Mouse (Mus musculus): ENCODE results near the gene Tecta. TPM values are rescaled to one million over a fixed set of nuclear protein-coding genes. Genes with fewer than 3 reads are reported as not detected.
A peak's percentile ranks its signal among the peaks of the same experiment; 100 is the strongest.

Tecta gene
- total RNA-seq, 2 experiments from 2014 or later, result 0.09 to 0.21 TPM

GRCm38 (mm10) chr9:42326688-42327440, 72.9 kb downstream of the Tecta start:
- intact Hi-C loops (cut with DNase I), result loop anchor here (2.0 to 10.0 kb wide), 5 partner anchors 60 to 808 kb away; partner anchors contain the start of gene Grik4
- DNase-seq (ENCODE audit: low spot score in 2 of 2), result peak; percentile 55 to 75

- intact Hi-C loops (cut with DNase I), result loop anchor here (5.0 to 10.0 kb wide), 4 partner anchors 62 to 810 kb away; no protein-coding TSS in a partner anchor
- DNase-seq (ENCODE audit: low spot score in 2 of 2), result peak in 1 of 2 experiments; percentile 75
Observed at GRCm38 (mm10) chr9:42324640-42325394, 74.9 kb downstream of the Tecta start.

- peak; percentile 42 to 81 for DNase-seq (ENCODE audit: low spot score in 2 of 2)
- intact Hi-C loops (cut with DNase I), result loop anchor here (5.0 to 10.0 kb wide), 3 partner anchors 119 to 812 kb away; no protein-coding TSS in a partner anchor
Observed at GRCm38 (mm10) chr9:42323238-42323637, 76.5 kb downstream of the Tecta start.

- intact Hi-C loops (cut with DNase I), result loop anchor here (5.0 to 10.0 kb wide), 3 partner anchors 121 to 813 kb away; no protein-coding TSS in a partner anchor
Observed at GRCm38 (mm10) chr9:42321442-42321841, 78.3 kb downstream of the Tecta start.

GRCm38 (mm10) chr9:42320616-42321015, 79.1 kb downstream of the Tecta start:
- intact Hi-C loops (cut with DNase I), result loop anchor here (5.0 to 10.0 kb wide), 3 partner anchors 122 to 814 kb away; no protein-coding TSS in a partner anchor
- no peak for DNase-seq (ENCODE audit: low spot score in 2 of 2)

More at GRCm38 (mm10) chr9:42321442-42321841, 78.3 kb downstream of the Tecta start:
- DNase-seq (ENCODE audit: low spot score in 2 of 2), result peak in 1 of 2 experiments; percentile 77

GRCm38 (mm10) chr9:42318455-42318987, 81.2 kb downstream of the Tecta start:
- DNase-seq (ENCODE audit: low spot score in 2 of 2), result peak in 1 of 2 experiments; percentile 61

GRCm38 (mm10) chr9:42317337-42317736, 82.4 kb downstream of the Tecta start:
- intact Hi-C loops (cut with DNase I), result no loop called here
- no peak for DNase-seq (ENCODE audit: low spot score in 2 of 2)

More at GRCm38 (mm10) chr9:42318455-42318987, 81.2 kb downstream of the Tecta start:
- intact Hi-C loops (cut with DNase I), result no loop called here

GRCm38 (mm10) chr9:42315816-42316215, 83.9 kb downstream of the Tecta start:
- no peak for DNase-seq (ENCODE audit: low spot score in 2 of 2)
- intact Hi-C loops (cut with DNase I), result no loop called here

GRCm38 (mm10) chr9:42314959-42315358, 84.8 kb downstream of the Tecta start:
- intact Hi-C loops (cut with DNase I), result no loop called here
- DNase-seq (ENCODE audit: low spot score in 2 of 2), result no peak

- DNase-seq (ENCODE audit: low spot score in 2 of 2), result no peak
- intact Hi-C loops (cut with DNase I), result no loop called here
Observed at GRCm38 (mm10) chr9:42314388-42314787, 85.3 kb downstream of the Tecta start.

GRCm38 (mm10) chr9:42313872-42314271, 85.9 kb downstream of the Tecta start:
- intact Hi-C loops (cut with DNase I), result no loop called here
- no peak for DNase-seq (ENCODE audit: low spot score in 2 of 2)

GRCm38 (mm10) chr9:42311311-42311710, 88.4 kb downstream of the Tecta start:
- intact Hi-C loops (cut with DNase I), result no loop called here
- DNase-seq (ENCODE audit: low spot score in 2 of 2), result no peak

GRCm38 (mm10) chr9:42303894-42304293, 95.8 kb downstream of the Tecta start:
- DNase-seq (ENCODE audit: low spot score in 2 of 2), result no peak
- intact Hi-C loops (cut with DNase I), result no loop called here

- intact Hi-C loops (cut with DNase I), result no loop called here
- DNase-seq (ENCODE audit: low spot score in 2 of 2), result peak in 1 of 2 experiments; percentile 59
Observed at GRCm38 (mm10) chr9:42301082-42301633, 98.6 kb downstream of the Tecta start.

- intact Hi-C loops (cut with DNase I), result no loop called here
- no peak for DNase-seq (ENCODE audit: low spot score in 2 of 2)
Observed at GRCm38 (mm10) chr9:42296297-42296922, 103.3 kb downstream of the Tecta start.

- intact Hi-C loops (cut with DNase I), result no loop called here
- no peak for DNase-seq (ENCODE audit: low spot score in 2 of 2)
Observed at GRCm38 (mm10) chr9:42294131-42294530, 105.6 kb downstream of the Tecta start.

- intact Hi-C loops (cut with DNase I), result no loop called here
Observed at GRCm38 (mm10) chr9:42293596-42293995, 106.1 kb downstream of the Tecta start.

GRCm38 (mm10) chr9:42293051-42293450, 106.7 kb downstream of the Tecta start:
- DNase-seq (ENCODE audit: low spot score in 2 of 2), result no peak
- intact Hi-C loops (cut with DNase I), result no loop called here

More at GRCm38 (mm10) chr9:42293596-42293995, 106.1 kb downstream of the Tecta start:
- no peak for DNase-seq (ENCODE audit: low spot score in 2 of 2)

GRCm38 (mm10) chr9:42279676-42280075, 120.1 kb downstream of the Tecta start:
- no peak for DNase-seq (ENCODE audit: low spot score in 2 of 2)
- intact Hi-C loops (cut with DNase I), result no loop called here
